Mouse (Mus musculus): ENCODE measurements around the gene Shroom4. TPM values are rescaled to one million over a fixed set of nuclear protein-coding genes. Genes with fewer than 3 reads are reported as not detected.
"Not testable (repeated sequence)": the region's sequence is repeated elsewhere in the genome, so short reads cannot be mapped to it uniquely, and the experiment has no call there.

Gene Shroom4
- polyA plus RNA-seq, 1 experiment from 2014 or later, result 2.9 TPM

- Histone ChIP-seq H3K27ac (replicated peaks) (no peak overlapping the region), H3K4me3 (no peak overlapping the region), H3K4me1 (no peaks in the 10 kb centered on the region), H3K9me3 (no peaks in the 10 kb centered on the region), H3K4me2 (no peak overlapping the region), H3K9ac (no peak overlapping the region), H3K36me3 (no peaks in the 10 kb centered on the region), H3K27me3 (replicated peaks) (no peaks in the 10 kb centered on the region)
- ATAC-seq (ENCODE audit: extremely low read depth, insufficient number of reproducible peaks, low FRiP score, low TSS enrichment), result no peak
- WGBS, result 78% methylated on average over 5 of the region's 5 CpGs
These were observed 16.3 kb downstream of the Shroom4 start for GRCm38 (mm10) chrX:6415936-6416335.

GRCm38 (mm10) chrX:6418140-6418539 lies 18.5 kb downstream of the Shroom4 start:
- WGBS, result 38% methylated on average over 4 of the region's 4 CpGs
- Histone ChIP-seq H3K27me3 (replicated peaks) (no peaks in the 10 kb centered on the region), H3K36me3 (no peaks in the 10 kb centered on the region), H3K9me3 (no peaks in the 10 kb centered on the region), H3K4me1 (no peaks in the 10 kb centered on the region), H3K27ac (replicated peaks) (0 out of 2 replicates have a peak overlapping the region, but pooled peaks have one; percentile 20), H3K4me2 (no peak overlapping the region), H3K9ac (no peak overlapping the region), H3K4me3 (no peak overlapping the region)
- ATAC-seq (ENCODE audit: extremely low read depth, insufficient number of reproducible peaks, low FRiP score, low TSS enrichment), result no peak

GRCm38 (mm10) chrX:6435260-6435659 lies 35.6 kb downstream of the Shroom4 start:
- Histone ChIP-seq H3K9ac (no peak overlapping the region), H3K36me3 (no peaks in the 10 kb centered on the region), H3K27ac (replicated peaks) (no peak overlapping the region), H3K9me3 (no peaks in the 10 kb centered on the region), H3K4me2 (no peak overlapping the region), H3K27me3 (replicated peaks) (no peaks in the 10 kb centered on the region), H3K4me3 (no peak overlapping the region), H3K4me1 (0 out of 2 replicates have a peak, but pooled peaks cover 2% of the 10 kb centered on the region)
- no peak for ATAC-seq (ENCODE audit: extremely low read depth, insufficient number of reproducible peaks, low FRiP score, low TSS enrichment)
- WGBS, result 25% methylated on average over 2 of the region's 2 CpGs

GRCm38 (mm10) chrX:6446422-6446821 lies 46.8 kb downstream of the Shroom4 start:
- no peaks in the 10 kb centered on the region for H3K36me3 ChIP-seq
- H3K4me1 ChIP-seq, result no peaks in the 10 kb centered on the region
- no peak overlapping the region for H3K4me3 ChIP-seq
- no peak overlapping the region for H3K4me2 ChIP-seq
- no peaks in the 10 kb centered on the region for H3K27me3 ChIP-seq (replicated peaks)
- no peak overlapping the region for H3K27ac ChIP-seq (replicated peaks)
- H3K9ac ChIP-seq, result no peak overlapping the region
- 48% methylated on average over 1 of the region's 1 CpGs for WGBS
- no peaks in the 10 kb centered on the region for H3K9me3 ChIP-seq
- ATAC-seq (ENCODE audit: extremely low read depth, insufficient number of reproducible peaks, low FRiP score, low TSS enrichment), result no peak

- H3K4me1 ChIP-seq, result no peaks in the 10 kb centered on the region
- H3K9ac ChIP-seq, result no peak overlapping the region
- H3K4me2 ChIP-seq, result no peak overlapping the region
- 63% methylated on average over 4 of the region's 4 CpGs for whole genome bisulfite sequencing
- no peak for ATAC-seq (ENCODE audit: extremely low read depth, insufficient number of reproducible peaks, low FRiP score, low TSS enrichment)
- no peaks in the 10 kb centered on the region for H3K27me3 ChIP-seq (replicated peaks)
- H3K9me3 ChIP-seq, result no peaks in the 10 kb centered on the region
- H3K4me3 ChIP-seq, result no peak overlapping the region
- no peak overlapping the region for H3K27ac ChIP-seq (replicated peaks)
- no peaks in the 10 kb centered on the region for H3K36me3 ChIP-seq
These were observed 48.3 kb downstream of the Shroom4 start for GRCm38 (mm10) chrX:6448001-6448400.

GRCm38 (mm10) chrX:6453220-6453619 lies 53.6 kb downstream of the Shroom4 start:
- H3K36me3 ChIP-seq, result no peaks in the 10 kb centered on the region
- ATAC-seq (ENCODE audit: extremely low read depth, insufficient number of reproducible peaks, low FRiP score, low TSS enrichment), result no peak
- H3K4me3 ChIP-seq, result no peak overlapping the region
- H3K27ac ChIP-seq (replicated peaks), result no peak overlapping the region
- H3K4me2 ChIP-seq, result no peak overlapping the region
- H3K4me1 ChIP-seq, result no peaks in the 10 kb centered on the region
- H3K9ac ChIP-seq, result no peak overlapping the region
- no peaks in the 10 kb centered on the region for H3K9me3 ChIP-seq
- no peaks in the 10 kb centered on the region for H3K27me3 ChIP-seq (replicated peaks)
- WGBS, result 86% methylated on average over 4 of the region's 4 CpGs

DNA sequence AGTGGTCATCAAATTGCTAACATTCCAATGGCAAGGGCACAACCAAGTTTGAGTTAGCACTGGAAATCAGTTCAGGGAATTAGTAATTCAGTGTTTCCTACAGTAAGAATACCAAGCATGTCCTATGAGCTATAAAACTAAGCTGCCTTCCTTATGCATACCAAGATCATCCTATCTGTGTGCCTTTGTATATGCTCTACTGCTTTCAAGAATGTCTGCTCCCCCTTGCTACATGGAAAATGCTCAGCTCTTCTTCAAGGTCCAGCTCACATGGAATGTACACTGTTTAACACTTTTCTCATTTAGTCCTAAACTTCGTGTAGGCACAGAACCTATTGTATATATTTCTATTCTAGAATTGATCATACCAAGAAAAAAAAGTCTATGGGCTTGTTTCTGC lies 69.6 kb downstream of the Shroom4 start:
- ATAC-seq (ENCODE audit: extremely low read depth, insufficient number of reproducible peaks, low FRiP score, low TSS enrichment); H3K27me3 ChIP-seq (replicated peaks); H3K9ac ChIP-seq; H3K9me3 ChIP-seq; H3K27ac ChIP-seq (replicated peaks); H3K4me3 ChIP-seq; H3K36me3 ChIP-seq; H3K4me2 ChIP-seq; H3K4me1 ChIP-seq: not testable (repeated sequence)
- no CpG with 5 or more reads among the region's 1 CpGs for WGBS

DNA sequence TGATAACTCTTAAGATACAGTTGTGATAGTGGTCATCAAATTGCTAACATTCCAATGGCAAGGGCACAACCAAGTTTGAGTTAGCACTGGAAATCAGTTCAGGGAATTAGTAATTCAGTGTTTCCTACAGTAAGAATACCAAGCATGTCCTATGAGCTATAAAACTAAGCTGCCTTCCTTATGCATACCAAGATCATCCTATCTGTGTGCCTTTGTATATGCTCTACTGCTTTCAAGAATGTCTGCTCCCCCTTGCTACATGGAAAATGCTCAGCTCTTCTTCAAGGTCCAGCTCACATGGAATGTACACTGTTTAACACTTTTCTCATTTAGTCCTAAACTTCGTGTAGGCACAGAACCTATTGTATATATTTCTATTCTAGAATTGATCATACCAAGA lies 72.9 kb downstream of the Shroom4 start:
- H3K27ac ChIP-seq (replicated peaks); H3K27me3 ChIP-seq (replicated peaks); H3K9ac ChIP-seq; H3K4me2 ChIP-seq; H3K9me3 ChIP-seq; ATAC-seq (ENCODE audit: extremely low read depth, insufficient number of reproducible peaks, low FRiP score, low TSS enrichment); H3K4me3 ChIP-seq; H3K36me3 ChIP-seq; H3K4me1 ChIP-seq: not testable (repeated sequence)
- WGBS, result no CpG with 5 or more reads among the region's 1 CpGs

DNA sequence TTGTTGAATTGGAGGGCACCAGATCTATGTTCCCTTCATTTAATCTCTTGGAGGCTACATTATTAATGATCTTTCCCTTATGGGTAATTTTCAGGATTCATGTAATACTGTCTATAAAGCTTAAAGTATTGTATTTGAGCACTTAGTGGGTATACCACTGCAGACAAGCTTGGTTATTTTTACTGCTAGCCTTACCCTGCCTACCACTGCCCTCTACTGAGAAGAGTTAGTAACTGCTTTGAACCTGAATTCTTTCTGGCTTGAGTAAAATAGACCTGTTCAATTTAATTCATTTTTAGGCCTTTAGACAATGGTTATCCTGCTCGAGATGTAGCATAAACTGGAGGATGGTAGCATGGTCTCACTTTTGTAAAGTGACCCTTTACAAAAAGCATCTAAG lies 75.5 kb downstream of the Shroom4 start:
- ATAC-seq (ENCODE audit: extremely low read depth, insufficient number of reproducible peaks, low FRiP score, low TSS enrichment), result no peak
- 18% methylated on average over 1 of the region's 1 CpGs for WGBS
- Histone ChIP-seq H3K27me3 (replicated peaks) (no peaks in the 10 kb centered on the region), H3K27ac (replicated peaks) (no peak overlapping the region), H3K9me3 (no peaks in the 10 kb centered on the region), H3K4me1 (no peaks in the 10 kb centered on the region), H3K36me3 (no peaks in the 10 kb centered on the region), H3K4me2 (no peak overlapping the region), H3K9ac (no peak overlapping the region), H3K4me3 (no peak overlapping the region)

- Histone ChIP-seq H3K4me1 (0 out of 2 replicates have a peak, but pooled peaks cover 3% of the 10 kb centered on the region), H3K27me3 (replicated peaks) (no peaks in the 10 kb centered on the region), H3K36me3 (no peaks in the 10 kb centered on the region), H3K4me2 (no peak overlapping the region), H3K27ac (replicated peaks) (no peak overlapping the region), H3K9ac (no peak overlapping the region), H3K4me3 (no peak overlapping the region), H3K9me3 (no peaks in the 10 kb centered on the region)
- WGBS, result 65% methylated on average over 4 of the region's 4 CpGs
- ATAC-seq (ENCODE audit: extremely low read depth, insufficient number of reproducible peaks, low FRiP score, low TSS enrichment), result no peak
These were observed 82.6 kb downstream of the Shroom4 start for GRCm38 (mm10) chrX:6482268-6482667.

- Histone ChIP-seq H3K9me3 (no peaks in the 10 kb centered on the region), H3K27ac (replicated peaks) (no peak overlapping the region), H3K36me3 (no peaks in the 10 kb centered on the region), H3K4me3 (no peak overlapping the region), H3K9ac (no peak overlapping the region), H3K4me1 (0 out of 2 replicates have a peak, but pooled peaks cover 3% of the 10 kb centered on the region), H3K27me3 (replicated peaks) (no peaks in the 10 kb centered on the region), H3K4me2 (no peak overlapping the region)
- 37% methylated on average over 8 of the region's 8 CpGs for WGBS
- ATAC-seq (ENCODE audit: extremely low read depth, insufficient number of reproducible peaks, low FRiP score, low TSS enrichment), result no peak
These were observed 84.2 kb downstream of the Shroom4 start for GRCm38 (mm10) chrX:6483817-6484216.

DNA sequence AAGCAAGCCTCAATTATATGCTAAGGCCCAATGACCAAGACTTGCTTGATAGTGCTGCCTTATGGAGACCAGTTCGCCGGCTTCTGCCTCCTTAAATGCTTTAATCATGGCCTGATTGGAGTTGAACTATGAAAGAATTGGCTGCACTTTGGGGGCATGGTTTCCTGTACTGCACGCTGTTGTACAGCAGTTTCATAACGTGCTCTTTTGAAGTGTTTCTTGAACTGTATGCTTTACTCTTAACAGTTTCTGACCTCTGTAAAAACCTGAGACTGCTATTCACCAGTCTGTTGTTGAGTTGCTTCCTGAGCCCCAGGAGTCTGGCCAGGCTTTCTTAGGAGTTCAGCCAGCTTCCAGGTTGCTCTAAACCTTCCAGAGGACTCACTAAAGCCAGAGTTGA lies 90.8 kb downstream of the Shroom4 start:
- no peak for ATAC-seq (ENCODE audit: extremely low read depth, insufficient number of reproducible peaks, low FRiP score, low TSS enrichment)
- Histone ChIP-seq H3K27ac (replicated peaks) (no peak overlapping the region), H3K4me2 (no peak overlapping the region), H3K9me3 (no peaks in the 10 kb centered on the region), H3K27me3 (replicated peaks) (no peaks in the 10 kb centered on the region), H3K4me3 (no peak overlapping the region), H3K4me1 (0 out of 2 replicates have a peak, but pooled peaks cover 1% of the 10 kb centered on the region), H3K9ac (no peak overlapping the region), H3K36me3 (no peaks in the 10 kb centered on the region)
- 76% methylated on average over 4 of the region's 4 CpGs for WGBS

Data from heart, embryonic 13.5 days (tissue).